Mouse (Mus musculus) spleen, postnatal 10 days (tissue): ENCODE data around the gene Traip.
"Not testable (repeated sequence)": the region's sequence is repeated elsewhere in the genome, so short reads cannot be mapped to it uniquely, and the experiment has no call there.

Source experiments
- DNase-seq, 2 experiments: peaks; one replicate each; pipeline ENCODE4 v3.0.0; 2021 to 2022; ENCODE audit warnings: low spot score in 2 of 2

Traip gene

GRCm38 (mm10) chr9:108001922-108002770, 52.2 kb downstream of the Traip start, which contains the start of gene Ip6k1:
Gene Ip6k1, plus strand, starts transcription at chr9:108002501.
- peak; percentile 99 to 100 for DNase-seq

GRCm38 (mm10) chr9:108002778-108003530, 53.0 kb downstream of the Traip start:
- DNase-seq, result peak in 1 of 2 experiments; percentile 66

GRCm38 (mm10) chr9:108003531-108003890, 53.6 kb downstream of the Traip start:
- DNase-seq, result peak; percentile 50 to 58

- no peak for DNase-seq
These were observed 58.1 kb downstream of the Traip start for GRCm38 (mm10) chr9:108008041-108008440.

- DNase-seq, result no peak
These were observed 60.4 kb downstream of the Traip start for GRCm38 (mm10) chr9:108010385-108010784.

GRCm38 (mm10) chr9:108013577-108013976, 63.6 kb downstream of the Traip start:
- DNase-seq, result not testable (repeated sequence)

- no peak for DNase-seq
These were observed 67.2 kb downstream of the Traip start for GRCm38 (mm10) chr9:108017127-108017526.

GRCm38 (mm10) chr9:108020741-108021140, 70.8 kb downstream of the Traip start:
- DNase-seq, result no peak
